Mouse (Mus musculus): ENCODE data around the gene Ndufs6. TPM values are rescaled to one million over a fixed set of nuclear protein-coding genes. Genes with fewer than 3 reads are reported as not detected.
A peak's percentile ranks its signal among the peaks of the same experiment; 100 is the strongest.

Gene Ndufs6
- polyA plus RNA-seq, 1 experiment from 2014 or later, result 310 TPM

DNA sequence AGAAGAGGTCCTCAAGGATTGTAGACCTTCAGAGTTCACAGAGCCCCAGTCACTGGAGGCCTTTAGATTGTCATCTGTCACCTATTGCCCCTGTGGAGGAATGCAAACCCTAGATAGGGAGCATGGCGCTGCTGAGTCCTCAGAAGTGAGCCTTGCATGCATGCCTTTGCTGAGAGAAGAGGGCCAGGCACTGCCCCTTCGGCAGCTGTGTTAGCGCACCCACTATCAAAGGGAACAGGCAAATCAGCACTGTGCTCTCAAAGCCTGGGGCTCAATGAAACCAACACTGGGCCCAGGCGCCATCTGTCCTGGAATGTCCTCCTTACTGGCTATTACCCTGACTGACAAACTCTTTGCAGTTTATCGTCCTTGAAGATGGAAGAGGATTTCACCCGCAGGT is 23.6 kb downstream of the Ndufs6 start:
- no peak overlapping the region for H3K4me3 ChIP-seq
- H3K4me2 ChIP-seq, result no peak overlapping the region
- whole genome bisulfite sequencing (ENCODE audit: insufficient replicate concordance), result 52% methylated on average over 6 of the region's 6 CpGs
- H3K9me3 ChIP-seq (replicated peaks), result no peaks in the 10 kb centered on the region
- no peak overlapping the region for H3K9ac ChIP-seq
- ATAC-seq, result peak; percentile 47
- peaks cover 10% of the 10 kb centered on the region for H3K4me1 ChIP-seq
- no peaks in the 10 kb centered on the region for H3K36me3 ChIP-seq
- H3K27ac ChIP-seq, result no peak overlapping the region
- H3K27me3 ChIP-seq (replicated peaks), result peaks cover 17% of the 10 kb centered on the region

DNA sequence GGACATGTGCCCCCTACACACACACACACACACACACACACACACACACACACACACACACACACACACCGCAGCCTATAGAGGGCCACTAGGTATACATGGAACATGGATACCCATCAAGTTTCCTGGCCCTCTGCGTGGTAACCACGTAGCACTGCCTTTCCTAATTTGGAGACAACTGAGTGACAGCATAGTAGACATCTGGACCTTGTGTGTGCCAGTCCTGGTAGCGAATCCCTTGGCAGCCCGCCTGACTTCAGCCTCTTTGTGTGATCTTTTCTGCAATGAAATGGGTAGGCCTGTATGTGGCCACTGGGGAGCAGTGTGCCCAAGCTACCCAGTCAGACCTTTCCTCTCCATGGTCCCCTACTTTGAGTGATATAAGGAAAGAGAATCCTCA is 29.0 kb downstream of the Ndufs6 start:
- 72% methylated on average over 5 of the region's 5 CpGs for WGBS (ENCODE audit: insufficient replicate concordance)

DNA sequence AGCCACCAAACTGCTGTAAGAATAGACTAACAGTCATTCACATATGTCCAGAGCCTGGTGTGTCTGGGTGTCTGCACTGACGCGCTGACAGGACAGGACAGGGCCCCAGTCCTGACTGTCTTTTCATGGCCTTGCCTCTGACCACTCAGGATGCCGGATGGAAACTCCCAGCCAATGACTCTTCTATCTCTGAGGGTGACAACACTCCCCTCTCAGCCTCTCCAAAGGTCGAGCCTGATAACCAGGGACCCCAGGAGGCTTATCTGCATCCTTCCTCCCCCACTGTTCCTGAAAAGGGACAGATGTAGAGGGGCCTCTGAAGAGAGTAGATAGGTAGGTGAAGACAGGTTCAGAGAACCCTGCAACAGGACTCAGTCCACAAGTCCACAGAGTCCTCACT is 29.6 kb downstream of the Ndufs6 start:
- H3K27ac ChIP-seq, result peak overlapping the region; percentile 45; the same call in 1 of the 2 replicates
- H3K9me3 ChIP-seq (replicated peaks), result no peaks in the 10 kb centered on the region
- H3K27me3 ChIP-seq (replicated peaks), result no peaks in the 10 kb centered on the region
- no peak overlapping the region for H3K4me3 ChIP-seq
- H3K36me3 ChIP-seq, result no peaks in the 10 kb centered on the region
- peaks cover 21% of the 10 kb centered on the region for H3K4me1 ChIP-seq
- WGBS (ENCODE audit: insufficient replicate concordance), result 16% methylated on average over 4 of the region's 4 CpGs
- H3K9ac ChIP-seq, result no peak overlapping the region
- H3K4me2 ChIP-seq, result peak overlapping the region; percentile 42
- ATAC-seq, result peak; percentile 91

More for the DNA sequence above, 29.0 kb downstream of the Ndufs6 start:
- no peak for ATAC-seq
- H3K27ac ChIP-seq, result peak overlapping the region; percentile 45; the same call in 1 of the 2 replicates
- H3K4me3 ChIP-seq, result no peak overlapping the region
- H3K9ac ChIP-seq, result no peak overlapping the region
- no peaks in the 10 kb centered on the region for H3K9me3 ChIP-seq (replicated peaks)
- H3K4me2 ChIP-seq, result peak overlapping the region; percentile 42
- H3K36me3 ChIP-seq, result no peaks in the 10 kb centered on the region
- no peaks in the 10 kb centered on the region for H3K27me3 ChIP-seq (replicated peaks)
- H3K4me1 ChIP-seq, result peaks cover 21% of the 10 kb centered on the region

DNA sequence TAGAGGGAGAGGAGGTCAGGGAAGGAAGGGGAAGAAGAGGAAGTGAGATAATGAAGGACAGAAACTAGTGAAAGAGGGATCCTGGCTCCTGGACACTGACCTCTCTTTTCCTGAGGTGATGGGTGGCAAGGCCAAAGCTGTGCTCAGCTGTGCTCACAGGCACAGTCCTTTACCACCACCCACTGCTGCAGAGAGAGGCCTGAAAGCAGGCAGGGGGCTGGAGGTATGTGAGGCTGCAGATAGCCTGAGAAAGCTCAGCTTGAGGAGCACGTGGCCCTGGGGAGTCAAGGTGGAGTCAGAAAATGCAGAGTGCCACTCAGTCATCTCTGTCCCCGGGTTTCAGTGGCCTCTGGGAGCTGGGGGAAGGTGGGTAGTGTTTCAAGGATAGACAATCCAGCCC is 37.2 kb downstream of the Ndufs6 start:
- H3K9me3 ChIP-seq (replicated peaks), result no peaks in the 10 kb centered on the region
- no peak overlapping the region for H3K27ac ChIP-seq
- H3K4me2 ChIP-seq, result no peak overlapping the region
- 0 out of 2 replicates have a peak, but pooled peaks cover 15% of the 10 kb centered on the region for H3K27me3 ChIP-seq (replicated peaks)
- H3K9ac ChIP-seq, result no peak overlapping the region
- H3K4me3 ChIP-seq, result no peak overlapping the region
- no peaks in the 10 kb centered on the region for H3K4me1 ChIP-seq
- ATAC-seq, result no peak
- no peaks in the 10 kb centered on the region for H3K36me3 ChIP-seq
- 20% methylated on average over 2 of the region's 2 CpGs for WGBS (ENCODE audit: insufficient replicate concordance)

DNA sequence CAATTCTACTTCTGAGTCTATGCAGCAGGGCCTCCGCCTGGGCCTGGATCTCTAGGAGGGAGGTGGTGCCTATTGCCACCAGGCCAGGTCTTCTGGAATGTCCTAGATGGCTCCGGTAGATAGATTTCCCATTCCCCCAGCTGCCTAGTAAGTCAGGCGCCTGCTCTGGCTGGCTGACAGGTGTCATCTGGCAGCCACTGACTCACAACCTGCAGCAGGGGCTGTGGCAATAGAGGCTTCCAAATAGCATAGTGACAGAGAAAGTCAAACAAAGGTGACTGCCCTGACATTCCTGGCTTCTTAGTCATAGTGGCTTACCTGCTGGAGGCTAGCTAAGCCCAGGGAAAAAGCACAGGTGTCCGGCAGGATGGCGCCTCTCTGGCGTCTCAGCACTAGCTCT is 38.1 kb downstream of the Ndufs6 start:
- ATAC-seq, result no peak
- no peak overlapping the region for H3K9ac ChIP-seq
- no peak overlapping the region for H3K27ac ChIP-seq

DNA sequence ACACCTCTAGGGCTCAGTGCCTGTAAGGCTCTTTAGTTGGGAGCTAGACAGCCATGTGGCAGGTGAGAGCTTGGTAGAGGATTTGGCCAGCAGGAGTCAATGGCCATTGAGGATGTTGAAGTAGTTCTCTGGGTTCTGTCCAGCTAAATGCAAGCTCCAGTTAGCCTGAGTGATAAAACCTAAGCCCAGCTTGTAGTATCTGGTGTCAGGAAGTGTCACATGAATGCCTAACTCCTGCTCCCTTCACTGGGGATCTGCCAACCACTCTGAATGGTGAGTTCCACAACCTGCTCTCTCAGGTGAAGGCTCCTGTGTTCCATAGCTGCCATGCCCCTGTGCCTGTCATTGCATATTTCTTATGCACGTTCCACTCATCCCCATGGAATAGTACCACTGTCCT is 44.8 kb downstream of the Ndufs6 start:
- H3K4me3 ChIP-seq, result no peak overlapping the region
- no peak for ATAC-seq
- H3K27ac ChIP-seq, result no peak overlapping the region
- H3K27me3 ChIP-seq (replicated peaks), result 0 out of 2 replicates have a peak, but pooled peaks cover 21% of the 10 kb centered on the region
- WGBS (ENCODE audit: insufficient replicate concordance), result 63% methylated on average over 1 of the region's 1 CpGs
- H3K9ac ChIP-seq, result no peak overlapping the region
- no peak overlapping the region for H3K4me2 ChIP-seq
- H3K4me1 ChIP-seq, result no peaks in the 10 kb centered on the region
- no peaks in the 10 kb centered on the region for H3K36me3 ChIP-seq
- no peaks in the 10 kb centered on the region for H3K9me3 ChIP-seq (replicated peaks)

More for the DNA sequence above, 38.1 kb downstream of the Ndufs6 start:
- Histone ChIP-seq H3K27me3 (replicated peaks) (0 out of 2 replicates have a peak, but pooled peaks cover 15% of the 10 kb centered on the region), H3K36me3 (no peaks in the 10 kb centered on the region), H3K9me3 (replicated peaks) (no peaks in the 10 kb centered on the region), H3K4me1 (no peaks in the 10 kb centered on the region), H3K4me3 (no peak overlapping the region), H3K4me2 (no peak overlapping the region)
- 63% methylated on average over 6 of the region's 6 CpGs for WGBS (ENCODE audit: insufficient replicate concordance)

DNA sequence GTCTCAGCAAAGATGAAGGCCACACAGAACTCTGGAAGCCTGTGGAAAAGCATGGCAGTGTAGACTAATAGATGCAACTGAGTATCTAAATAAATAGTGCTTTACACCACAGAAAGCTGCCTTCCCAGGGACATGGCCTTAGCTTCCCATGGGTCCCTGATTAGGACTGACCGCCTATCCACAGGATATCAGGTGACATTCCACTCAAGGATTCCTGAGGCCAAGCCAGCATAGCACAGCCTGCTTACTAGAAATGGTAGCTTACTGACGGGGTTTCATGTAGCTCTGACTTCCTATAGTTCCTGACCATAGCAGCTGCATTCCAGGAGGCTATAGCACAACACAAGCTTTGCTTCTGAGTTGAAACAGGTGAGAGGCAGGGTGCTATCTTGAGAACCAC is 45.9 kb downstream of the Ndufs6 start:
- Histone ChIP-seq H3K4me2 (no peak overlapping the region), H3K36me3 (no peaks in the 10 kb centered on the region), H3K9ac (no peak overlapping the region), H3K4me3 (no peak overlapping the region), H3K4me1 (no peaks in the 10 kb centered on the region), H3K27me3 (replicated peaks) (peaks cover 17% of the 10 kb centered on the region; the same call in 1 of the 2 replicates), H3K9me3 (replicated peaks) (no peaks in the 10 kb centered on the region), H3K27ac (no peak overlapping the region)
- WGBS (ENCODE audit: insufficient replicate concordance), result 60% methylated on average over 2 of the region's 2 CpGs
- no peak for ATAC-seq

DNA sequence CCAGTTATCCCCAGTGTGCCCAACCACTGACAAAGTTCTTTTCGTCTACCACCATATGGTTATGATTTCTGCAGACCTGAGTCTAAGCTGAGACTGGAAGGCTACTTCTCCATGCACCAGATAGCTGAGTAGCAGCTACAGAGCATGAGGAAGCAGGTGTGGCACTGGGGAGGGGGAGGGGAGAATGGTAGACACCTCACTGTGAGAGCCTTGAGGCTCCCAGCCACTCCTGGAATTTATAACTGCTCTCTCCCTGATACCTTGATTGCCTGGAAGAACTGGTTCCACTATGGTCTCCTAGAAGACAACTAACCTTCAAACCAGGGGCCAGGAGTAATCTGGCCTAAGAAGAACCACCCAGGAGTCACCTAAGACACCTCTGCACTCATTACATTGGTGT is 49.1 kb downstream of the Ndufs6 start:
- no peak for ATAC-seq
- H3K27me3 ChIP-seq (replicated peaks), result peaks cover 46% of the 10 kb centered on the region
- H3K27ac ChIP-seq, result no peak overlapping the region
- no peaks in the 10 kb centered on the region for H3K9me3 ChIP-seq (replicated peaks)
- 40% methylated on average over 1 of the region's 1 CpGs for WGBS (ENCODE audit: insufficient replicate concordance)
- H3K4me2 ChIP-seq, result no peak overlapping the region
- H3K4me3 ChIP-seq, result no peak overlapping the region
- no peaks in the 10 kb centered on the region for H3K36me3 ChIP-seq
- H3K9ac ChIP-seq, result no peak overlapping the region
- no peaks in the 10 kb centered on the region for H3K4me1 ChIP-seq

DNA sequence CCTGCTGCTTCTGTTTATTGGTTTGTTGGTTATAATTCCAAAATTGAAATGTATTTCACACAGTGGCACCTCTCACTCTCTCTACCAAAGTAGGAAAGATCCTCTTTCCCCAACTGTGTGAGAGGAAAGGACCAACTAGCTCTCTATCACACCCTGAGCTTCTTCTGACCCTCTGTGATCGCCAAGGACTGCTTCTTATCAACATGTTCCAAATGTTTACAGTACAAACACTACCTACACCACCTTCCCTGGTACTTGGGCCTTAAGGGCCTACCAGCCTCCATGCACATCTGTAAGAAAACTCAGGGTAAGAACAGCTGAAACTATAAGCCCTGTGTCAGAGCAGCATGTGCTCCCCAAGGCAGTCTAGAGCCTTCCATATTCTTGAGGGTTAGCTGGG is 50.5 kb downstream of the Ndufs6 start:
- no peaks in the 10 kb centered on the region for H3K36me3 ChIP-seq
- 0 out of 2 replicates have a peak overlapping the region, but pooled peaks have one; percentile 24 for H3K4me2 ChIP-seq
- no peak overlapping the region for H3K4me3 ChIP-seq
- H3K27me3 ChIP-seq (replicated peaks), result peaks cover 53% of the 10 kb centered on the region
- no peak overlapping the region for H3K9ac ChIP-seq
- H3K4me1 ChIP-seq, result no peaks in the 10 kb centered on the region
- WGBS (ENCODE audit: insufficient replicate concordance), result 9% methylated on average over 1 of the region's 1 CpGs
- H3K27ac ChIP-seq, result peak overlapping the region; percentile 58; the same call in 1 of the 2 replicates
- ATAC-seq, result peak; percentile 83
- H3K9me3 ChIP-seq (replicated peaks), result no peaks in the 10 kb centered on the region

DNA sequence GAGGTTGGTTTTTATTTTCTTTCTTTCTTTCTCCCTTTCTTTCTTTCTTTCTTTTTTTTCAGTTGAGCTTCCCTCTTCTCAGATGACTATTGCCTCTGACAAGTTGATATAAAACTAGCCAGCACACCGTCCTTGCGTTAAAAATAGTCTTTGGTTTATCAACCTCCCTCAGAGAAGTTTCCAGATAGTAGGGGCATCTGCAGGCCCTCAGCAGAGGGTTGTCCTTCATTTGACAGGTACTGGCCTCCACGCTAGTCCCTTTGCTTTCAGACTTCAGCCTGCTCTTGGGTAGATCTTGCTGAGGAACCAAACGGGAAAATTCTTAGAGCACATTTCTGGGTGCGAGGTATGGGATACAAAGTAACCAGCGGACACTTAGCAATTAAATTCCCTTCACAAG is 51.0 kb downstream of the Ndufs6 start:
- WGBS (ENCODE audit: insufficient replicate concordance), result 60% methylated on average over 6 of the region's 6 CpGs
- Histone ChIP-seq H3K9me3 (replicated peaks) (no peaks in the 10 kb centered on the region), H3K4me1 (no peaks in the 10 kb centered on the region), H3K36me3 (no peaks in the 10 kb centered on the region), H3K4me3 (no peak overlapping the region), H3K9ac (no peak overlapping the region), H3K4me2 (0 out of 2 replicates have a peak overlapping the region, but pooled peaks have one; percentile 24), H3K27ac (peak overlapping the region; percentile 58; the same call in 1 of the 2 replicates), H3K27me3 (replicated peaks) (peaks cover 53% of the 10 kb centered on the region)
- ATAC-seq, result peak; percentile 62

DNA sequence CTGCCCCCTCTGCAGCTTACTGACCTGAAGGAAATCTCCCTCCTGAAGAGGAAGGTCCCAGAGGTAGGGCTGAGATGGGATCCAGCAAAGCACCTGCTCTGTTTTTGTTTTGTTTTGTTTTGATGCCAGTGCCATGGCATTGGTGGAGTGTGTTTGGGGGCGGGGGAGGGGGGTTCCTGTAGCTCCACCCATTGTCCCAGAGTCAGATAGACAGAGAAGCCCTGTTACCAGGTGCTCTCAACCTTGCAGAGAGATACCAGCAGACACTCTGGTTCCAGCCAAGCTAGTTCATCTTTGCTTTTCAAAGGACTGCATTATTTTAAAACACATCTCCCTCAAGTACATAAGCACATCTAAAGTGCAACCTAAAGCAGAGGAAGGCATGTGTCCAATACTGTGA is 54.8 kb downstream of the Ndufs6 start:
- H3K9me3 ChIP-seq (replicated peaks), result no peaks in the 10 kb centered on the region
- peaks cover 4% of the 10 kb centered on the region; the same call in 1 of the 2 replicates for H3K4me1 ChIP-seq
- H3K4me3 ChIP-seq, result no peak overlapping the region
- 8% methylated on average over 1 of the region's 1 CpGs for WGBS (ENCODE audit: insufficient replicate concordance)
- no peak overlapping the region for H3K4me2 ChIP-seq
- ATAC-seq, result no peak
- H3K9ac ChIP-seq, result no peak overlapping the region
- no peak overlapping the region for H3K27ac ChIP-seq
- peaks cover 89% of the 10 kb centered on the region for H3K27me3 ChIP-seq (replicated peaks)
- H3K36me3 ChIP-seq, result no peaks in the 10 kb centered on the region

DNA sequence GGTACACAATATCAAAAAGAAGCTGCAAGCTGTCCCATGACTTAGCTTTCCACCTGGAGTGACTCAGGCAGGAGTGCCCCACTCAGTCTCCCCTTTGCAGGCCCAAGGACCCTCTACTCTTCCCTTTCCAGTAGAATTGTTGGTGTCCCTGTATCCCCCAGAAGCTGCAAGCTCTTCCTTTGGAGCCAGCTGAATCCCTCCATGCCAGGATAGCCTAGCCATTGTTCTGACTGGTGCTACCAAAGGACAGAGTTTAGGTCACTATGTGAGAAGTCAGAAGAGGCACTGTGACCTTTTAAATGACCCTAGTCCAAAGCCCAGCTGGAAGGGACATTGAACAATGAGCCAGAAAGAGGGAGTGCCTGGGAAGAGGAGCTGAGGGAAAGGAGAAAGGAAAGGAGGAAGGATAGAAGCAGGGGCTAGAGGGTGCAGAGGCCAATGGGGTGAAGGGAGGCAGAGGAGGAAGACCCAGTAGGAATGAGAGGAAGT is 55.5 kb downstream of the Ndufs6 start:
- no peak for ATAC-seq
- Histone ChIP-seq H3K27ac (no peak overlapping the region), H3K4me3 (no peak overlapping the region), H3K4me1 (peaks cover 4% of the 10 kb centered on the region; the same call in 1 of the 2 replicates), H3K9ac (no peak overlapping the region), H3K4me2 (no peak overlapping the region), H3K9me3 (replicated peaks) (no peaks in the 10 kb centered on the region), H3K27me3 (replicated peaks) (peaks cover 96% of the 10 kb centered on the region), H3K36me3 (no peaks in the 10 kb centered on the region)
